Mouse (Mus musculus): Measurements from ENCODE around the gene Arhgap21.
A peak's percentile ranks its signal among the peaks of the same experiment; 100 is the strongest.

Arhgap21 gene

DNA sequence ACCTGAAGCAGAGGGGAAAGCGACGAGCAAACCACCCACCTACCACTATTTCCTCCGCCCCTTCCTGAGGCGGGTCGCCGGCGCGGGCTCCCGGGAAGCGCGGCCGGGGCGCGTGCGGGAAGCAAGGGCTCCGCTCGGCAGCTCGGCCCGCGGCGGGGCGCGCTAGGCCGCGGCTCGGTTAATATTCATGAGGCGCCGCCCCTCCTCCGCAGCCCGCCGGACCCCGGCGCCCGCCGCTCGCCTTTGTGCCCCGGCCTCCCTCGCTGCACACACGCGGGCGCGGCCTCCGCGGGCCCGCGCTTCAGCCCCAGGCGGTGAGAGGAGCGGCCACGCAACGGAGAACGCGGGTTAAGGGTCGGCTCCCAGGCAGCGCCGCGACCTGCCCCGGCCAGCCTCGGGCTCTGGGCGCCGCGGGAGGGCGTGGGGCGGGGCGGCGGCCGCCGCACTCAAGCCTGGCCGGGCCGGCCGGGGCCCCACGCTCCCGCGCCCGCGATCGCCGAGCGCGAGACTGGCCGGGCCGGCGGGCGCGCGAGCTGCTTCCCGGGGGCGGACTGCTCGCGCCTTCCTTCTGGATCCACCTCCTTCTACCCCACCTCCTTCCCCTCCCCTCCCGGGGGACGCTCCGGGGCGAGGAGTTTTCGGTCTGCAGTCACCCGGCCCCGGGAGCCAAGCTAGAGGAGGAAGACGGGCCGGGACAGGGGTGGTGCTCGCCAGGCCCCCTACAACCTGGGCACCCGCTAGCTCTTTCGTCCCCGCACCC, at the start of gene Arhgap21:
Arhgap21 (minus strand) TSS at position 441 of the 760 bp plus-strand sequence.
- DNase-seq = peak; percentile 84

DNA sequence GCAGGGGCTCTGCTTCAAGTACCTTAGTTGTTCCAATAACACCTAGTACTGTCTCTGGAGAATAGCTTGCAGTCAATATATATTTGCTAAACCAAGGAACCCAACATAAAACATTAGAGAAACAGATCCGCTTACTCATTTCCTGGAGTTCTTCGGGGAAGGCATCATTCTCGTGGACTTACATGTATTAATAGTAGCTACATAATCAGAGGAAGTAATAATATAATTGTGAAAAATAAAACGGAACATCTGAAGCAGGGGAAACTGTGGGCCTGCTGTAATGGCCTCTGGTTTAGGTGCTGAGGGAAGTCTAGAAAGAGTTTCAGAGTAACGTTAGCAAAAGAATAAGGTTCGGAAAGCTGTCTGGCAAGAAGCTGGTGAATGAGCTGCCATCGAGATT, 47.9 kb upstream of the Arhgap21 start:
- no peak for DNase-seq

DNA sequence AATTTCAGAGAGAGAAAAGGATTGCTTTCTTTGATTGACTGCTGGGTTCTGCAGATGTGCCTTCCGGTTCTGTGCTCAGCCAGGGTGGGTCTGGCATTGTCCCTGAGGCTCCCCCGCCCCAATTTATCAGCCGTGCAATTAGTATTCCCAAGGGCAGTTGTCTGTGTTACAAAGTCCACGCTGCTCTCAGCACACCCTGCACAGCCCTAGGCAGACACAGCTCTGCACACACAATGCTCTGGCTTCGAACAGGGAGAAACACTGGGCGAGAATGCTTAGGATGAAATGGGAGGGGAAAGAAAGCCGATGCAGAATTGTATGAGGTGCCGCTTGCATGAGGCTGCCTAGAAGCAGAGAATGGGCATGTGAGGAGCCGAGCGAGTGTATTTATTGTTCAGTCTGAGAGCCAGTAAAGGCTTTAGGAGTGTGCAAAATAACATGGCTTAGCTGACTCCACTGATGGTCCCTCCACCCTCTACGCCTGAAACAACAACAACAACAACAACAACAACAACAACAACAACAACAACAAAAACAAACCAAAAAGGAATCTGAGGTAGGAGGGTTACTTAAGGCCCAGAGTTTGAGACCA, 42.2 kb upstream of the Arhgap21 start:
- peak; percentile 69 for DNase-seq

DNA sequence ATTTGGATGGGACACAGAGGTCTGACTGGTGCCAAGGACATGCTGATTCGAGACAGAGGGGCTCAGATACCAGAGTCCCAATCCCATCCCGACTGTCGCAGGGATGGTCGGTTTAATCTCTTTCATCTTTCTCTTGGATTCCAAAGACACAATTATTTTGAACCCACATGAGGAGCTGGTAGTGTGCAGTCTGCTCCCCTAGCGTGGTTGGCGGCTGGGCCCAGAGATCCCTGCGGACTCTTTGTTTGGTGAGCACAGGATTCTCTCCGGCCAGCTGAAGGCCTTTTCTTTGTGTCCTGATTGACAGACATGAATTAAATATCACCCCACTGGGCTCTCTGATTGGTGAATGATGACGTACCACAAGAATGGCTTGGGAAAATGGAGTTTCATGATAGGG, 41.5 kb upstream of the Arhgap21 start:
- DNase-seq = peak; percentile 95

DNA sequence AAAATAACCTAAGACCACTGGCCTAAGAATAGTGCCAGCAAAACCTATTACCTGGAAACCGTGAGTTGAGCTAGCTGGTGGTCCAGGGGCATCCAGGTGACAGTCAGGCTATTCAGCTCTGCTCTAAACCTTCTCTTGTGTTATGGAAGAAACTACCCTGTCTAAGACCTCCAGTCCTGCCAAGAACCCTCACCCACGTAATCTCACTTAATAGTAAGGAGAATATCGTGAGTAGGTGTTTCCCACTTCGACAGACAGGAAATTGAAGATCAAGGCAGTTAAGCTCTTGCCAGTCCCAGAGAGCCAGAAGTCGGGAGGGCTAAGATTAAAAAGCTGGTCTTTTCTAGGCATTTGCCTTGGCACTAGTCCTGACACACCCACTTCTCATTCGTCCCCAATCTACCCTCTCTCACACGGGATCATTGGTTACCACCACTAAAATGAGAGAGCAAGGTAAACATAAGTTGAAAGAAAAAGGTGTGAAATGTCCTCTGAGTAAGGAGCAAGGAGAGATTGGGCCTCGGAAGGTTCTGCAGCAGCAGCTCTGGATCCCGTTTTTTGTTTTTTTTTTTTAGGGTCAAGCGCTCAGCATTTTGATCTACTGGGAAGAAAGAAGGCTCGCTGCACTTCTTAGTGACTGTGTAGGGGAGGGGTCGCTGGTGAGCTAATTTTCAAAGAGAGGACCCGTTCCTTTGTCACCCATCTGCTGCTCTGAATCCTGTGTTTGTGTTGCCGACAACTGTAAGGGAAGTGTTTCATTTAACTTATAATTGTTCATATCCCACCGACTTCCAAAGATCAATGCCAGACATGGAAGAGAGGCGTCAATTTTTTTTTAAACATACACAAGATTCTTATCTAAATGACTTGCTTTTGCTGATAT, 40.8 kb upstream of the Arhgap21 start:
- peak; percentile 60 for DNase-seq

DNA sequence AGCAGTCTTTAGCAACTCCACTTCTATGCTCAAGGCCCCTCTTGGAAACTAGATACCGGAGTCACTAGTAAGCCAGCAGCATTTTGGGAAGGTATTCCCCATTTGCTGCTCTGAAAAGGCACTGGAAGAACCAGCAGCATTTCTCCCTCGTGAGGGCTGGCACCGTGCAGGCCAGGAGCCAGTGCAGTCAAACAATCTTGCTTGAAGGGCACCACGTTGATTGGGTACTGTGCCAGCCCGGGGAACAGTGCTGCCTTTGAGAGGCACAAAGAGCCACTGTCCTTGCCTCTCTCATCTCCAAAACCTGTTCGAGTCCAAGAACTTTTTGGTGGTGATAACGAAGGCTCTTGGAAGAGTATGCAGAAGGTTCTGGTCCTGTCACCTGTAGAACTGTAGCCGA, 33.9 kb upstream of the Arhgap21 start:
- DNase-seq = no peak

DNA sequence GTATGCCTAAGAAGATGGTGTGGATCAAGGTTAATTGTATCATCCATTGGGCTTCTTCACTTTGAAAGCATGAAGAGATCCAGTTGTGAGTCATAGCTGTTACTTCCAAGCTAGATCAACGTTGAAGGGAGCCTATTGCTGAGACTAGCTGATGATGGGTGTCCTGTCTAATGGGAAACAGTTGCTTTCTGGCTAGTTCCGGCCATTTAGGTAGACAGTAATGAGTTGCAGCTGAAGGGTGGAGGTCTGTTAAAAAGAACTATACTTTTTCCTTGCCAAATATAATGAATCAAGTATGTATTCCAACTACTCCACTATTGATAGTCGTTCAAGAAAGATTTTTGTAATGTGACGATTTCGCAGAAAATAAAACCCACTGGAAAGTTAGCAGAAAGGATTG, 32.5 kb upstream of the Arhgap21 start:
- no peak for DNase-seq

DNA sequence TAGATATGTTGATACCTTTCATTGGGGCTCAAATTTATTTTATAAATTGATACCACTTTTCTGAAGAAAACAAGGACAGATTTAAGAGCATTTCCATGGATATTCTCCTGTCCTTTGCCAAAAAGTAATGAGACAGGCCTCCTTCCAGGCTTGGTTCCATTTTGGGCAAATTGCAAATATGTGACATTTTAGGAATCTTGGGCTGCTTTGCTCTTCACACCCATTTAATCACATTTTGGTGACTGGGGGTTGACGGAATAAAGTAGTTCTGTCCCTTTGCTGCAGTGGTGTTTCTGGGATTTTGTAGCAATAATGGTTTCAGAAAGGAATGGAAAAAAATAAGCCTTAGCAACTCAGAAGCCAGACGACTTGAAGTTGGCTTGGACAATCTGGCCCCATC, 26.9 kb upstream of the Arhgap21 start:
- no peak for DNase-seq

DNA sequence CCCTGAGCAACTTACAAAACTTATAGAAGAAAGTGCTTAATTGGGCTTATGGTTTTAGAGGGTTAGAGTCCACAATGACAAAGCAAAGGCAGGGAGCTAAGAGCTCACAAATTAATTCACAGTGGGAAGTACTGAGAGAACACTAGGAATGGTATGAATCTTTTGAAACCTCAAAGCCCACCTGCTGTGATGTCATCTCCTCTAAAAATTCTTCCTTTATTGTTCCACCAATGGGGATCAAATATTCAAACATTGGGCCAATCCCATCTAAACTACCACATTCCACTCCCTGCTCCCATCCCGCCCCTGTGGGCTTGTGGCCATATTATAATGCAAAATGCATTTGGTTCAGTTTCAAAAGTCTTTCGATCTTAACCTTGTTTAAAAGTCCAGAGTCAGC, 22.8 kb upstream of the Arhgap21 start:
- DNase-seq = no peak

DNA sequence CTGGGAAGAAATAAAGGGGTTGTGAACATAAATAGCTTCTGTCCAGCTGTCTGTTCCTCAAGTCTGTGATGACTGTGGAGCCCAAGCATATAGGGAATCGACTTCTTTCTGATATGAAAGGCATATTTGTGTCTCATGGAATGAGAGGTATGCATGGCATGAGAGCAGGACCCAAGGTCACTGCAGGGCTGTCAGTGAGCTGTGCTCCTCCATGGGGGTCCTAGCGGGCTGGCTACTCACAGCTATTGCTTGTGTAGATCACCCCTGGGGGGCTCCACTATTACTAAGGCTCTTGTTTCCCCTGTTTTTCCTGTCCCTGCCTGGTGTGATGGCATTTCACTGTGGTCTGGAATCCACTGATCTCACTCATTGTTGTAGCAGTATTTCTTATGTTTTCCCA, 22.2 kb upstream of the Arhgap21 start:
- DNase-seq = no peak

DNA sequence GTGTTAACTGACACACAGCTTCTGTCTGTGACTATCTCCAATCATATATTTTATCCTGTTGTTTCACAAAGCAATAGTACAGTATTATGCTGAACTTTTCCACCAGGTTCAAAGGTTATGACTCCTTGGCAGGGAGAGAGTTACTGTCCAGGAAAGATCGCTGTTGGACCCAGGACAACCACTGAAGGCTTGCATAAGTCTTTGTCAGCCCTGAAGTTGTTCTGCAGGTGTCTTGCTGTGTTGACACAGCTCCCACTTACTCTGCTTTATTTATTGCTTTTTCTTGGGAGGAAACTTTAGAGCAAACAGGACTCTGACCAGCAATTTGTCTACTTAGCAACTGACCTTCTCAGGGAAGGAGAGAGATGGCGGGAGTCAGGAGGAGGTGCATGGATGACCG, 21.4 kb upstream of the Arhgap21 start:
- DNase-seq = no peak

DNA sequence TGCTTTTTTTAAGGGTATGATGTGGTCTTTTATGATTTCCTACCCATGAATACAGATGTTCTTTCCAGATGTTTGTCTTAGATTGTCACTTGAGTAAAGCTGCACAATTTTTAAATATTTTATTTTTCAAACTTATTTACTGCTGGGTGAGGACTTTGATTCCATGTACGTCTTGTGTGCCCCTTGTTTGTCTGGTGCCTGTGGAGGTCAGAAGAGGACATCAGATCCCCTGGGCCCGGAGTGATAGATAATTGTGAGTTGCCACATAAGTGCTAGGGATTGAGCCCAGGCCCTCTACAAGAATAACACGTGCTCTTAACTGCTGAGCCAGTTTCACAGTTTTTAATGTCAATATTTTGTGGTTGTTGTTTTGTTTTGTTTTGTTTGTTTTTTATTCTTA, 19.1 kb upstream of the Arhgap21 start:
- no peak for DNase-seq

DNA sequence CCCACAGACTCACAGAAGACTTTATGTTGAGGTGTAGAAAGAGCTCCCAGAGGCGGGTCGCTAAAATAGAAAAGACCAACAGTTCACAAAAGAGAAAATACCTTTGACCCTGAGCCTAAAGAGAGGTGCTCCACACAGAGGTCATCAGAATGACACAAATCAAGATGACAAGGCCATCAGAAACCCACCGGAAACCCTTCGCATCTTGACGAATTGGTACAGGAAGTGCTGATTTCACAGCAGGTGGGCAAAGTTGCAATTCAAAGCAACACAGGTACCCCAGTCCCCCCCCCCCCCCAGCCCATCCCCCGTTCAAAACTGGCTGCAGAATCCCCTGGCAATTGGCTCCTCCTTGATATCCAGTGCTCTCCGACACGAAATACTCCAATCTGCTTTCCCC, 10.0 kb upstream of the Arhgap21 start:
- no peak for DNase-seq

DNA sequence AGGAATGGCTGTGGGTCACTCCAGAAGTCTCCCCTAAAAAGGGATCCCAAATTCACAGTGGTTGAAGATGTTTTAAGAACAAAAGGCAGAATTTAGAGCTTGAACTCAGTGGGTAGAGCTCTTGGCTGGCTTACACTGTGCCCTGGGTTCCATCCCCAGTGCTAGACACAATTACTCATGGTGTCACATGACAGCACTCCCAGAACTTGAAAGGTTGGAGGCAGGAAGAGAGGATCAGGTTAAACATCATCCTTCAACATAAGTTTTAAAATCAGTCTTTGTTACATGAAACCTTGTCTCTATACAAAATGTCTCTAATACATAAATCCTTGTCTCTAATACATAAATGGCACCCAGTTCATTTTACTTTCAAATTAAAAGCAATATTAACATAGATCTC, 8.4 kb upstream of the Arhgap21 start:
- no peak for DNase-seq

DNA sequence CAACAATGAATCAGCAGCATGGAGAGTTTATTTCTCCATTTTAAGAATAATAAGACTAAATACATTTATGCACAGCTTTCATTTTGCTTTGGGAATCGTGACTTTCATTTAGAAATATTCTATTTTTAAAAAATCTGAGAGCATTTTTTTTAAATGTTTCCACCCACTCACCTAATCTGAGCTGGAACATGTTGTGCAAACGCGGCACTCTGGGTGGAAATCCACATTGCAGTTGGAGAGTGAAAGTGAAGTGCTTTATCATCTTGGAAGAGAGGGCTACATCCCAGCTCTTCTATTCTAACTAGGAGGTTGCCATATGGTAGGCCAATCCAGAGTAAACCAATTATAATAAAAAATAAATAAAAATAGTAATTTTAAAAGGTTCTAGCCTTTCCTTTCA, 4.8 kb upstream of the Arhgap21 start:
- no peak for DNase-seq

DNA sequence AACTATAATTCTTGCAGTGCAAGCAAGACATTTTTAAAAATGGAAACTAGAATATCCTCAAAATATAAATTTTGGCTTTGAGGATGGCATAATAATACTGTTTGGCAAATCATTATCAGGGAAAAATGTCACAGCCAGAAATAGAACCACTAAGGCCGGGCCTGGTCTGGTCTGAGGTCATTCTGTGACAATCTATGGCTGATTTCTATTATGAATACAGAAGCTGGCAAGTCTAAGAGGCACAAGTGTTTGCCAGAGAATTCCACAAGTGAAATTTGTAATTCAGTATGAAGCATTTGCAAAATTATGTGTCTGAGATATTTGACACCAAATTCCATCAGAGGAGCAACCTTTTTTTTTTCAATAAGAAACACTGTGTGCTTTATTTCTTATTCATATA, 3.5 kb upstream of the Arhgap21 start:
- DNase-seq = no peak

DNA sequence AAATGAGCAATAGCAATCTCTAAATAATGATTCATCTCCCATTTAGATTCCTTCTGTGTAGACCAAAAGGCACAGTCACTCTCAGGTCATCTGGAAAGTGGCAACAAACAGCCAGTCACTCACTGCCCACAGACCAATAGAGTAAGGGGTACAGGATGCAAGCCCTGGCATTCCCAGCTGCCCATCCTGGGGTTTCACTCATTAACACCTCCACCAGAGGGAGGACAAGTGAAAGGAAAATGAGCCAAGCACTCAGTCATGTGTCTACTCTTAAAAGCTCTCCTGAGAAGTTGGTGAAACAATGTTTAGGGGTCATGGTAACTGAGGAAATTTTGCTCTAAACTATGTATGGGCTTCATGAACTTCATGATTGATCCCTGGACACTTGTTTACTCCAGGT, 2.9 kb upstream of the Arhgap21 start:
- no peak for DNase-seq

DNA sequence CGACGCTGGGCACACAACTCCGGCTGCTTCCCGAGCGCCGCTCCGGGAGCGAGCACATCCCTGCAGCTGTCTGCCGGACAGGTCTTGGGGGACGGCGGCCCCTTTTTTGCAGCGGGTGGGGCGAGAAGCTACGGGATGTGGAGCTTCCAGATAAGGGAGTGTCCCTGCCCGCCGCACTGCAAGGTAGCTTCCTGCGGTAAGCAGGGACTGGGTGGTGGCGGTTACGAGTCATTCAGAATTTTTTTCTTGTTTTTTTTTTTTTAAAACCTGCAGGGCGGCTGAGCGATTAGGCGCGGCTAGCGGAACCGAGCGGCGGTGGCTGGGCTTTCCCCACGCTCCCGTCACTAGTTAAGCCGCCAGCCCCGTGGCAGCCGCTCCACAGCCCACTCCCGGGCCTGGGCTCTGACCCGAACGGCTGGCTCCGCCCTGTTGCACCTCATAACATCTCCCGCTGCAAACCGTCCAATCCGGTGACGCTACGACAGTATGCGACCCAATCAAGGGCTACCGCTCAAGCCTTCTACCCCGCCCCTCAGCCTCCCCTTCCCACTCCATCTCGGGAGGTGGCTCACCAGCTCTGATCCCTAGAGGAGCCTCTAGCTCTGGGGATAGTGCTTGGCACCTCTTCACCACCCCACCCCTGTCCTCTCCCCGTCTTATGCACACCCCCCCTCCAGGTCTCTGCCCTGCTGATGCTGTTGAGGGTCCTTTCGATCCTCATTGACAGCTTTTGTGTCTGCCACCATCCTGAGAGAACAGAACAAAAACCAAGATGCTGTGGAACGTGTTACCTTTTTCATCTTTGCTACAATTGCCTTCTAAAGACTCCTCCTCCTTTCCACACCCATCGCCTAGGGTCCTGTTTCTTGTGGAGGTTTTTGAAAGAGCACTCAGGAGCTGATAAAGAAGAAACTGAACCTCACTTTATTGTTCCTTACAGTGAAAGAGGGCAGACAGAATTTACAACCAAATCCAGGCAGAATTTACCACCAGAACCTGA, 820 bp upstream of the Arhgap21 start:
- peak; percentile 99 for DNase-seq

DNA sequence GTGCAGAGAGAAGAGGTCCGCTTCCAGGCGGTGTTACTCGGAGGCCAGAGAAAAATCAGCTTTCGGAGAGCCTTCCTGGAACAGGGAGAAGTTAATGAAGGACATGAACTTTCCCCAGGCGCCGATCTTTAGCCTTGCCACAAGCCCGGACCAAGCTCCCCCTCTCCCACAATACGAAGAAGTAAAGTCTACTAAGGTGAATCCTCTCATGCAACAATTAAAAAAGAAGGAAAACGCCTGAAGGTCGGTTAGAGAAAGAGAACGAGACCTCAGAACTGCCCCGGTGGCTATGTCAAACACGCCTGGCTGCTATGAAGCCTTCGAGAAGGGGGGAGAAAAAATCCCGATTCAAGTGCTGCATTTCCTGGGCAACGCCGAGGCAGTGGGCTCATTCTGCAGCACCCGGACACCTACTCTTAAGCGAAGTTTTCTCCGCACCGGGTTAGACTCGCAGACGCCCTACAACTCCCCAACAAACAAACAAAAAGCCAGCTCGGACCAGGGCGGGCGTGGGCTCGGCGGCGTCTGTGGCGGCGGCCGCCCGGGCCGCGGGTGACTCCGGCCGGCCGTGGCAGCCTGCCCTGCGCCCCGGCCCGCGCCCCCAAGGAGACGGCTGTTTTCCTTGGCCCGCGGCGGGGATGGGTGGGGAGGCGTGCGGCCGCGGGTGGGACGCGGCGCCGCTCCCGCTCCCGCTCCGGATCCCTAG, 882 bp downstream of the Arhgap21 start:
- peak; percentile 53 for DNase-seq

DNA sequence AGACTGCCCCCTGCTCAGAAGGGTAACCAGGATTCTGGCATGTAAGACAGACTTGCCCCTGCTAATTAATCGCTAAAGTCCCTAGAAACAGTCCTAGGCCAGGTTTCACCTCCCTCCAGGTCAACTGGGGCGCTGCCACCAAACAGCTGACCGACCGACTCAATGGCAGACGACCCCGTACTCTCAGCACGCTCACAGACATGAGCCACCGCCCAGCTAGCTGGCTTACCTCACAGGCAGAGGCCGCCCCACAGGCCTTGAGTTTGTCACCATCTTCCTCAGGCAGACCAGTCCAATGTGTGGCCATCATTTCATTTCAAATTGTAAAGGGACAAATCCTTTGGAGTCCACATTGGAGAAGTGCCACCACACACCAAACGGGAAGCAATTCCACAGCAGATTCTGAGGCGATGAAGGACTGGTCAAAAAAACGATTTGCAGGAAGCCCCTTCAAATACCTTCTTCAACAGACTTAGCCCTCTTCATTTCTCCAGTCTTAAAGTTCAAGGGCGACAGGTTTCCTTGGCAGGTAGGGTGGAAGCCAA, 1.5 kb downstream of the Arhgap21 start:
- DNase-seq = peak; percentile 67
